Mouse (Mus musculus): ENCODE measurements at regions not wholly inside any gene's neighbourhood (a gene's known extent, or its start where the extent isn't known, plus 50 kb on each side); places are given as distances from the start of the nearest gene placed in this dataset.

GRCm38 (mm10) chr1:189065152-189065910, 57.7 kb upstream of the Kctd3 start:
- TF ChIP-seq CTCF (IDR thresholded peaks at IDR 0.05; ENCODE audit: low read depth) (no peak), EP300 (IDR thresholded peaks at IDR 0.05; ENCODE audit: low read depth) (no peak)
